Mouse (Mus musculus) stomach, embryonic 16.5 days (tissue): ENCODE data around the gene Sh3bp1. TPM values are rescaled to one million over a fixed set of nuclear protein-coding genes. Genes with fewer than 3 reads are reported as not detected.
A peak's percentile ranks its signal among the peaks of the same experiment; 100 is the strongest.

Experiments
- ATAC-seq: fragments of 200-750 bp; cut with Nextera tagmentation; 2 replicates; pipeline ENCODE4 v1.8.0; 2017; ENCODE audit warnings: moderate number of reproducible peaks, moderate TSS enrichment; ENCODE audit not compliant: insufficient read depth, low FRiP score
- H3K27ac ChIP-seq: fragments of 300-500 bp; sonication (generic); 2 replicates; pipeline ENCODE4 v1.5.1; 2014; ENCODE audit warnings: low read length
- H3K27me3 ChIP-seq: fragments of 300-500 bp; sonication (generic); 2 replicates; pipeline ENCODE4 v1.6.1; 2014; ENCODE audit warnings: low read length, control low read depth, mixed read lengths; ENCODE audit not compliant: control insufficient read depth, insufficient read depth
- H3K36me3 ChIP-seq: fragments of 300-500 bp; sonication (generic); 2 replicates; pipeline ENCODE4 v1.6.1; 2014; ENCODE audit warnings: low read length; ENCODE audit not compliant: control insufficient read depth, insufficient read depth
- H3K4me1 ChIP-seq: fragments of 300-500 bp; sonication (generic); 2 replicates; pipeline ENCODE4 v1.6.1; 2014; ENCODE audit warnings: low read length, control low read depth, mixed read lengths; ENCODE audit not compliant: control insufficient read depth, insufficient read depth
- H3K4me2 ChIP-seq: fragments of 300-500 bp; sonication (generic); 2 replicates; pipeline ENCODE4 v1.6.1; 2014; ENCODE audit warnings: low read depth, low read length, mixed read lengths
- H3K4me3 ChIP-seq: fragments of 300-500 bp; sonication (generic); replicated peaks from 2 replicates; pipeline ENCODE4 v1.5.1; 2014; ENCODE audit warnings: mild to moderate bottlenecking, low read length
- H3K9ac ChIP-seq: fragments of 300-500 bp; sonication (generic); 2 replicates; pipeline ENCODE4 v1.6.1; 2014; ENCODE audit warnings: low read length
- H3K9me3 ChIP-seq: fragments of 300-500 bp; sonication (generic); replicated peaks from 2 replicates; pipeline ENCODE4 v1.6.1; 2016; ENCODE audit warnings: low read length, control low read depth; ENCODE audit not compliant: control insufficient read depth
- WGBS: fragments of 180-500 bp; shearing (Covaris S2); extraction: QIAGEN DNeasy Blood & Tissue Kit; methylation state at CpG from one replicate; pipeline ENCODE4 v1.1.7; 2014; 5-methylcytosine and 5-hydroxymethylcytosine counted together
- polyA plus RNA-seq: library from polyadenylated mRNA; unstranded; fragments of >200 nt; fragmentation: Nextera tagmentation; extraction: Ambion mirVana; gene quantifications from 2 replicates; pipeline ENCODE4 v1.2.1, GENCODE M21; 2015

The Sh3bp1 gene
- polyA plus RNA-seq, 1 experiment from 2014 or later = 42.1 TPM

GRCm38 (mm10) chr15:78892440-78892839 lies 7.1 kb upstream of the Sh3bp1 start:
- no peak for ATAC-seq
- Histone ChIP-seq H3K27me3 (no peaks in the 10 kb centered on the region), H3K4me2 (no peak overlapping the region), H3K27ac (no peak overlapping the region), H3K9ac (no peak overlapping the region), H3K36me3 (peaks cover 15% of the 10 kb centered on the region; the same call in 1 of the 2 replicates), H3K9me3 (no peaks in the 10 kb centered on the region), H3K4me1 (peaks cover 43% of the 10 kb centered on the region), H3K4me3 (no peak overlapping the region)
- 35% methylated on average over 7 of the region's 7 CpGs for WGBS

- Histone ChIP-seq H3K27ac (peak overlapping the region; percentile 35), H3K4me2 (no peak overlapping the region), H3K4me3 (no peak overlapping the region), H3K9ac (peak overlapping the region; percentile 46; the same call in 1 of the 2 replicates), H3K9me3 (no peaks in the 10 kb centered on the region), H3K27me3 (no peaks in the 10 kb centered on the region), H3K4me1 (peaks cover 54% of the 10 kb centered on the region), H3K36me3 (peaks cover 15% of the 10 kb centered on the region; the same call in 1 of the 2 replicates)
- 69% methylated on average over 13 of the region's 13 CpGs for WGBS
- no peak for ATAC-seq
Observed at GRCm38 (mm10) chr15:78894726-78895125, 4.8 kb upstream of the Sh3bp1 start.

GRCm38 (mm10) chr15:78895741-78896140 lies 3.8 kb upstream of the Sh3bp1 start:
- Histone ChIP-seq H3K4me3 (no peak overlapping the region), H3K36me3 (peaks cover 13% of the 10 kb centered on the region; the same call in 1 of the 2 replicates), H3K9ac (peak overlapping the region; percentile 43; the same call in 1 of the 2 replicates), H3K27ac (peak overlapping the region; percentile 60), H3K4me1 (peaks cover 53% of the 10 kb centered on the region), H3K27me3 (no peaks in the 10 kb centered on the region), H3K9me3 (no peaks in the 10 kb centered on the region), H3K4me2 (no peak overlapping the region)
- 75% methylated on average over 2 of the region's 2 CpGs for WGBS
- no peak for ATAC-seq

GRCm38 (mm10) chr15:78896149-78896548 lies 3.4 kb upstream of the Sh3bp1 start:
- no peaks in the 10 kb centered on the region for H3K27me3 ChIP-seq
- H3K4me2 ChIP-seq = no peak overlapping the region
- ATAC-seq = no peak
- H3K9ac ChIP-seq = peak overlapping the region; percentile 43; the same call in 1 of the 2 replicates
- H3K4me1 ChIP-seq = peaks cover 57% of the 10 kb centered on the region
- WGBS = 69% methylated on average over 3 of the region's 3 CpGs
- peak overlapping the region; percentile 60 for H3K27ac ChIP-seq
- no peaks in the 10 kb centered on the region for H3K9me3 ChIP-seq
- H3K36me3 ChIP-seq = peaks cover 9% of the 10 kb centered on the region; the same call in 1 of the 2 replicates
- H3K4me3 ChIP-seq = no peak overlapping the region

- peaks cover 62% of the 10 kb centered on the region for H3K4me1 ChIP-seq
- no peak for ATAC-seq
- WGBS = 79% methylated on average over 4 of the region's 4 CpGs
Observed at GRCm38 (mm10) chr15:78897488-78897887, 2.1 kb upstream of the Sh3bp1 start.

GRCm38 (mm10) chr15:78898507-78899001 lies 1.0 kb upstream of the Sh3bp1 start:
- H3K27ac ChIP-seq = peak overlapping the region; percentile 78
- no peak for ATAC-seq
- 45% methylated on average over 6 of the region's 6 CpGs for WGBS
- H3K4me3 ChIP-seq = peak overlapping the region; percentile 91
- peaks cover 8% of the 10 kb centered on the region; the same call in 1 of the 2 replicates for H3K36me3 ChIP-seq
- H3K27me3 ChIP-seq = no peaks in the 10 kb centered on the region
- H3K4me2 ChIP-seq = peak overlapping the region; percentile 86
- H3K4me1 ChIP-seq = peaks cover 65% of the 10 kb centered on the region
- H3K9me3 ChIP-seq = no peaks in the 10 kb centered on the region
- H3K9ac ChIP-seq = peak overlapping the region; percentile 87; the same call in 1 of the 2 replicates

More at GRCm38 (mm10) chr15:78897488-78897887, 2.1 kb upstream of the Sh3bp1 start:
- H3K9me3 ChIP-seq = no peaks in the 10 kb centered on the region
- no peaks in the 10 kb centered on the region for H3K27me3 ChIP-seq
- no peak overlapping the region for H3K4me3 ChIP-seq
- H3K27ac ChIP-seq = 0 out of 2 replicates have a peak overlapping the region, but pooled peaks have one; percentile 78
- H3K4me2 ChIP-seq = no peak overlapping the region
- 0 out of 2 replicates have a peak, but pooled peaks cover 1% of the 10 kb centered on the region for H3K36me3 ChIP-seq
- H3K9ac ChIP-seq = no peak overlapping the region

- under 1% methylated on average over 20 of the region's 20 CpGs for whole genome bisulfite sequencing
- peaks cover 59% of the 10 kb centered on the region for H3K4me1 ChIP-seq
- peak within 1 kb of the TSS; percentile 91 for H3K4me3 ChIP-seq
- peak within 1 kb of the TSS; percentile 86 for H3K4me2 ChIP-seq
- H3K27me3 ChIP-seq = no peaks in the 10 kb centered on the region
- peak within 1 kb of the TSS; percentile 87 for H3K9ac ChIP-seq
- ATAC-seq = no peak
- peaks cover 10% of the 10 kb centered on the region; the same call in 1 of the 2 replicates for H3K36me3 ChIP-seq
- H3K27ac ChIP-seq = peak within 1 kb of the TSS; percentile 93
- no peaks in the 10 kb centered on the region for H3K9me3 ChIP-seq
Observed at GRCm38 (mm10) chr15:78899409-78899739, 194 bp upstream of the Sh3bp1 start, which contains the start of gene Gm49510. Gene Gm49510 (plus strand): TSS chr15:78899667.

- WGBS = 10% methylated on average over 18 of the region's 18 CpGs
- Histone ChIP-seq H3K9ac (peak overlapping the region; percentile 87), H3K27me3 (no peaks in the 10 kb centered on the region), H3K4me2 (peak overlapping the region; percentile 86), H3K9me3 (no peaks in the 10 kb centered on the region), H3K36me3 (peaks cover 13% of the 10 kb centered on the region; the same call in 1 of the 2 replicates), H3K4me3 (peak overlapping the region; percentile 91), H3K27ac (peak overlapping the region; percentile 93), H3K4me1 (peaks cover 53% of the 10 kb centered on the region)
- peak; percentile 26; the same call in 1 of the 2 replicates for ATAC-seq
Observed at GRCm38 (mm10) chr15:78900585-78901421, 1.2 kb downstream of the Sh3bp1 start.

- H3K4me3 ChIP-seq = peak overlapping the region; percentile 91
- peak overlapping the region; percentile 93 for H3K27ac ChIP-seq
- 47% methylated on average over 8 of the region's 8 CpGs for WGBS
- peaks cover 47% of the 10 kb centered on the region for H3K4me1 ChIP-seq
- no peaks in the 10 kb centered on the region for H3K27me3 ChIP-seq
- ATAC-seq = no peak
- peak overlapping the region; percentile 86 for H3K4me2 ChIP-seq
- peak overlapping the region; percentile 87 for H3K9ac ChIP-seq
- H3K9me3 ChIP-seq = no peaks in the 10 kb centered on the region
- peaks cover 13% of the 10 kb centered on the region; the same call in 1 of the 2 replicates for H3K36me3 ChIP-seq
Observed at GRCm38 (mm10) chr15:78901422-78901789, 1.8 kb downstream of the Sh3bp1 start.
